Mouse (Mus musculus) heart, adult 2 months (tissue): ENCODE results near the gene Cep55. TPM values are rescaled to one million over a fixed set of nuclear protein-coding genes. Genes with fewer than 3 reads are reported as not detected.

ENCODE experiments used
- DNase-seq, 2 experiments: peaks; one replicate each; pipeline ENCODE4 v3.0.0; 2021
- H3K27ac ChIP-seq: fragments of 200-600 bp; 2 replicates; pipeline ENCODE4 v1.8.1; 2022
- H3K27me3 ChIP-seq: fragments of 200-500 bp; 2 replicates; pipeline ENCODE4 v1.6.1; 2012; ENCODE audit warnings: mild to moderate bottlenecking, low read length, inconsistent platforms, mixed read lengths; ENCODE audit not compliant: control insufficient read depth, insufficient read depth
- H3K36me3 ChIP-seq: fragments of 200-500 bp; 2 replicates; pipeline ENCODE4 v1.6.1; 2012; ENCODE audit warnings: low read length, inconsistent platforms; ENCODE audit not compliant: control insufficient read depth, insufficient read depth
- H3K4me1 ChIP-seq: fragments of 200-500 bp; 2 replicates; pipeline ENCODE4 v1.6.1; 2011; ENCODE audit warnings: low read length; ENCODE audit not compliant: control insufficient read depth, insufficient read depth
- H3K4me3 ChIP-seq: fragments of 200-600 bp; 2 replicates; pipeline ENCODE4 v1.8.1; 2022
- H3K79me2 ChIP-seq: fragments of 200-500 bp; replicated peaks from 2 replicates; pipeline ENCODE4 v1.6.1; 2012; ENCODE audit warnings: mild to moderate bottlenecking, inconsistent platforms, low read length, moderate library complexity, mixed read lengths; ENCODE audit not compliant: control insufficient read depth, insufficient read depth
- H3K9ac ChIP-seq: fragments of 200-500 bp; 2 replicates; pipeline ENCODE4 v1.6.1; 2012; ENCODE audit warnings: low read depth, mild to moderate bottlenecking, control low read depth, inconsistent platforms, low read length, mixed read lengths
- CTCF ChIP-seq: fragments of 200-600 bp; IDR thresholded peaks from 2 replicates; pipeline ENCODE4 v1.8.1; 2022; ENCODE audit warnings: antibody characterized with exemption, mild to moderate bottlenecking, moderate library complexity
- EP300 ChIP-seq: fragments of 200-500 bp; IDR thresholded peaks from 2 replicates; pipeline ENCODE4 v1.6.1; 2011; ENCODE audit warnings: low read depth, low read length, control low read depth; ENCODE audit not compliant: insufficient read depth
- POLR2A ChIP-seq: fragments of 200-500 bp; IDR thresholded peaks from 2 replicates; pipeline ENCODE4 v1.6.1; 2011; ENCODE audit warnings: mild to moderate bottlenecking, low read depth, low read length, control low read depth; ENCODE audit not compliant: insufficient read depth
- WGBS: fragments of 180-500 bp; shearing (Covaris S2); methylation state at CpG from one replicate; pipeline ENCODE4 v1.1.7; 2018; 5-methylcytosine and 5-hydroxymethylcytosine counted together
- intact Hi-C: fragments of 180-260 bp; cut with DNase I; formaldehyde crosslinking; loops from one replicate; pipeline ENCODE4 v1.15.1; 2025
- polyA plus RNA-seq: library from polyadenylated mRNA; depleted of rRNA; stranded (reverse); fragments of >200 nt; gene quantifications from 2 replicates; pipeline ENCODE4 v1.2.3, GENCODE M21; 2012
- total RNA-seq, 2 experiments: library from RNA; stranded (reverse); gene quantifications; 2 replicates each; pipeline ENCODE4 v1.2.3; 2021

Cep55 gene
- total and polyA plus RNA-seq, 3 experiments = 0.20 to 0.44 (median 0.27) TPM

DNA sequence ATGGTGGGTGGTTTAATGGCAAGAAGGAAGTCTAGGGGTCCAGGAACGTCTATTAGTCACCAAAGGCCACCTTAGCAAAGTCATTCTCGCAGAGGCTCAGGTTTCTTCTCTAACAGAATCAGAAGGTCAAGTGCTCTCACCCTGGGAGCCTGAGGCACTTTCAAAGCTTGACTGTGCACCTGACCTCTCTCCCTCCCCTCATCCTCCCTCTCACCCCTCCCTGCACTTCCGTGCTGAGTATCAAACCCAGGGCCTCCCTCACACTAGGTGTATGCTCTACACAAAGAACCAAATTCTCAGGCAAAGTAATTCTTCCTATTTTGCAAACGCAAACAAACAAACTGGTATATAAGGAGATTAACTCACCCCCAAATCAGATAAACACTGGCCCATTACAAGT lies 41.4 kb downstream of the Cep55 start:
- Histone ChIP-seq H3K36me3 (no peaks in the 10 kb centered on the region), H3K9ac (no peak overlapping the region), H3K27me3 (peaks cover 8% of the 10 kb centered on the region), H3K79me2 (no peaks in the 10 kb centered on the region), H3K4me3 (no peak overlapping the region), H3K27ac (no peak overlapping the region), H3K4me1 (no peaks in the 10 kb centered on the region)
- WGBS = 16% methylated on average over 4 of the region's 4 CpGs
- TF ChIP-seq EP300 = no peak
- TF ChIP-seq CTCF = no peak
- TF ChIP-seq POLR2A = no peak
- intact Hi-C loops = no loop called here
- no peak for DNase-seq

DNA sequence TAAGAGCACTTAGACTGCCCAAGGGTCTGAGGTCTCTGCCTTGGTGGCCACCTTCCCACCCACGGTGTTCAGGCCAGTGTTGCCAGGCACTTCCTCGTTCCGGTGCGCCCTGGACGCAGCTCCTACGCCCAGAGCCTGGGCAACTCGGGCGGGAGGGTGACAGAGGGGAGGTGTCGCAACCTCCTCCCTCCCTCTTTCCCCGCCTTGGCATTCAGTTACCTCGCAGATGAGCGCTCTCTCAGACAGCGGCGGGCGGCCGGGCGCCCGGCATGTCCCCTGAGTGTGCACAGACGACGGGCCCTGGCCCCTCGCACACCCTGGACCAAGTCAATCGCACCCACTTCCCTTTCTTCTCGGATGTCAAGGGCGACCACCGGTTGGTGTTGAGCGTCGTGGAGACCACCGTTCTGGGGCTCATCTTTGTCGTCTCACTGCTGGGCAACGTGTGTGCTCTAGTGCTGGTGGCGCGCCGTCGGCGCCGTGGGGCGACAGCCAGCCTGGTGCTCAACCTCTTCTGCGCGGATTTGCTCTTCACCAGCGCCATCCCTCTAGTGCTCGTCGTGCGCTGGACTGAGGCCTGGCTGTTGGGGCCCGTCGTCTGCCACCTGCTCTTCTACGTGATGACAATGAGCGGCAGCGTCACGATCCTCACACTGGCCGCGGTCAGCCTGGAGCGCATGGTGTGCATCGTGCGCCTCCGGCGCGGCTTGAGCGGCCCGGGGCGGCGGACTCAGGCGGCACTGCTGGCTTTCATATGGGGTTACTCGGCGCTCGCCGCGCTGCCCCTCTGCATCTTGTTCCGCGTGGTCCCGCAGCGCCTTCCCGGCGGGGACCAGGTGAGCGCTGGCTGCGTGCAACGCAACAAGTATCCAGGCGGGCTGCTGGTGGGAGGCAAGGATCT lies 42.3 kb downstream of the Cep55 start, which contains the start of gene Ffar4:
Gene Ffar4, plus strand, starts transcription at position 214 of the 901 bp plus-strand sequence.
- TF ChIP-seq POLR2A (no peak), EP300 (no peak), CTCF (no peak)
- no peak within 1 kb of the TSS for H3K9ac ChIP-seq
- no peak within 1 kb of the TSS for H3K4me3 ChIP-seq
- no peaks in the 10 kb centered on the region for H3K36me3 ChIP-seq
- intact Hi-C loops = no loop called here
- peaks cover 8% of the 10 kb centered on the region for H3K27me3 ChIP-seq
- no peak within 1 kb of the TSS for H3K27ac ChIP-seq
- under 1% methylated on average over 77 of the region's 77 CpGs for WGBS
- DNase-seq = peak in 1 of 2 experiments; percentile 15
- no peaks in the 10 kb centered on the region for H3K79me2 ChIP-seq
- no peaks in the 10 kb centered on the region for H3K4me1 ChIP-seq

DNA sequence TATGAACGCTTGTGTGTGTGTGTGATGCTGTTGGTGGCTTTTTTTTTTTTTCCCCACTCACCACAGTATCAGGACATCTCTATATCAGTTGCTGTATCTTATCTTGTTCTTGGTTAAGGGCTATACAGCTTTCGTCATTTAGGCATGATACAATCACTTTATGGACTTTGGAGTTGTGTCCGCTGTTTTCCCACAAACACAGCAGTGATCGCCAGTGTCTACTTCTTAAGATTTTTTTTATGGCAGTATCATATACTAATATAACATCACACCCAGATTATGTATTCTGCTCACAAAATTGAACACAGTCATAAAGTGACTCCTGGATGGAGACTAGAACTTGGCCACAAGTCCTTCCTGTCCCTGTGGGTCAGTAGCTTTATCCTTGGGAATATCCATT lies 53.1 kb downstream of the Cep55 start:
- Histone ChIP-seq H3K27me3 (no peaks in the 10 kb centered on the region), H3K4me1 (no peaks in the 10 kb centered on the region), H3K79me2 (no peaks in the 10 kb centered on the region), H3K27ac (no peak overlapping the region), H3K4me3 (no peak overlapping the region), H3K36me3 (no peaks in the 10 kb centered on the region), H3K9ac (no peak overlapping the region)
- DNase-seq = no peak
- 89% methylated on average over 4 of the region's 4 CpGs for WGBS
- no peak for TF ChIP-seq CTCF
- TF ChIP-seq EP300 = no peak
- TF ChIP-seq POLR2A = no peak
- intact Hi-C loops = no loop called here

DNA sequence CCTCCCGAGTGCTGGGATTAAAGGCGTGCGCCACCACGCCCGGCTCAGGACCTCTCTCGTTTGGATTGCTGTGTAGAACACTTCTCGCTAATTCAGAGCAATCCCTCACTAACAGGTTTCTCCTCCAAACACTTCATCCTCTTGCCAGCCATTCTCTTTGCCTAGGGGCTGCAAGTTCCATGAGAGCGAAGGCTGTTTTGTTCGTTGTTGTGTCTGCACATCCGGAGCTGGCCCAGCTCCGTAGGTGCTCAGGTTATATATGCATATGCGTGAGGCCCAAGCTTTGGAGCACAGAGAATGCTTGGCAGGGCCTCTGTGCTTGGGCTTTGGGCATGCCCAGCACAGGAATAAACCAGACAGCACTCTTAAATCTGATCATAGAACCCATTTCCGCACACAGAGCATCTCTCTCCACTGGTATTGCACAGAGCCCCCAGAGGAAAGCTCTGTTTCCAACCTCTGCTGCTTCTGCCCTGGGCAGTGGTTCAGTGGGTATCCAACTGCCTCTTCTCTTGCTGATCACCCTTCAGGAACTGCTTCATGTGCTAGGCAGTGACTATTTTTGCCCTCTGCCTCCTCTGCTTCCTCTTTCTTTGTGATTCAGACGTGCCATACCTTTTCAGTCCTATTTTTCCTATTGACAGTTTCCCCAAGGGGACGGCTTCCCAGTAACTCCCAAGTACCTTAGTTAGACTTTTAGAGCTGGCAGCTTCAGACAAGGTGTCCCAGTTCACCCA lies 54.9 kb downstream of the Cep55 start:
- Histone ChIP-seq H3K36me3 (no peaks in the 10 kb centered on the region), H3K27me3 (no peaks in the 10 kb centered on the region), H3K4me1 (no peaks in the 10 kb centered on the region), H3K4me3 (no peak overlapping the region), H3K27ac (no peak overlapping the region), H3K79me2 (no peaks in the 10 kb centered on the region), H3K9ac (no peak overlapping the region)
- intact Hi-C loops = no loop called here
- TF ChIP-seq POLR2A (no peak), CTCF (no peak), EP300 (no peak)
- no peak for DNase-seq
- 84% methylated on average over 15 of the region's 15 CpGs for WGBS

DNA sequence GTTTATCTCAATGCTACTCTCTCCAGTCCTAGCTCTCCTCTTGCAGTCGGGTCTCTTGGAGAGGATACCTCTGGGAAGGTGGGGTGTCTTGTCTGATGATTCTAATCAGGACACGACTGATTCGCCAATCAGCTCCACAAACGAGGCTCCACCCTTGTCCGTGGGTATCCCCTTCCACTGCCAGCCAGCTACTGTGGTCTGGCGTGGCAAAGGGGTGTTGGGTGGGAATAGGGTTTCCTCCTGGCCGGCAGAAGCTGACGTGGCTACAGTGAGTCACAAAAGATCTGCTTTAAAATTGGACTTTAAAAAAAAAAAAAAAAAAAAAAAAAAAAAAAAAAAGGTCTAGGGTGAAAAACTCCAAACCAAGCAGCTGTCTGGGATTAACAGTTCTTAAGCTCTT lies 56.2 kb downstream of the Cep55 start:
- intact Hi-C loops = no loop called here
- H3K79me2 ChIP-seq = no peaks in the 10 kb centered on the region
- WGBS = 65% methylated on average over 8 of the region's 8 CpGs

More for the DNA sequence above, 56.2 kb downstream of the Cep55 start:
- Histone ChIP-seq H3K4me3 (no peak overlapping the region), H3K36me3 (no peaks in the 10 kb centered on the region), H3K4me1 (no peaks in the 10 kb centered on the region), H3K27ac (no peak overlapping the region), H3K9ac (no peak overlapping the region), H3K27me3 (no peaks in the 10 kb centered on the region)
- no peak for DNase-seq
- TF ChIP-seq CTCF = no peak
- TF ChIP-seq EP300 = no peak
- no peak for TF ChIP-seq POLR2A
